Mouse (Mus musculus) right cerebral cortex, postnatal 14 days (tissue): ENCODE results near the gene Sprr2a2.
"Not testable (repeated sequence)": the region's sequence is repeated elsewhere in the genome, so short reads cannot be mapped to it uniquely, and the experiment has no call there.

Experiments used
- DNase-seq: peaks from one replicate; pipeline ENCODE4 v3.0.0; 2022

Sprr2a2 gene

DNA sequence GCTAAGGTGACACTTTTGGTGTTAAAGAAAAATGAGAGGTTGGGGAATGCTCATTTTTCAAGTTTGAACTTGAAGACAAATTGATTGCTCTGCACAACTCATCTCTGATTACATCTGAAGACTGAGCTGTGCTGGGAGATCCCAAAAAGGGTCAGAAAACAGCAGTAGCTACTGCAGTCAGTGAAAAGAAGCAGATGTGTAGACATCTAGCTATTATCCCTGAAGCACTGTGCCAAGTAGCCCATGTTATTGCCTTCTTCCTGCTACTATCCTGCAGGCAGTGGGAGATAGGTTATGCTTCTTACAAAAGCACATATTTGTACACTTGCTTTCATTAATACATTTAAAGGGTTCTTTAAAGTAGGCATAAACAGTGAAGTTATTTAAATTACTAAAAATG is 63.9 kb downstream of the Sprr2a2 start:
- DNase-seq, result not testable (repeated sequence)

DNA sequence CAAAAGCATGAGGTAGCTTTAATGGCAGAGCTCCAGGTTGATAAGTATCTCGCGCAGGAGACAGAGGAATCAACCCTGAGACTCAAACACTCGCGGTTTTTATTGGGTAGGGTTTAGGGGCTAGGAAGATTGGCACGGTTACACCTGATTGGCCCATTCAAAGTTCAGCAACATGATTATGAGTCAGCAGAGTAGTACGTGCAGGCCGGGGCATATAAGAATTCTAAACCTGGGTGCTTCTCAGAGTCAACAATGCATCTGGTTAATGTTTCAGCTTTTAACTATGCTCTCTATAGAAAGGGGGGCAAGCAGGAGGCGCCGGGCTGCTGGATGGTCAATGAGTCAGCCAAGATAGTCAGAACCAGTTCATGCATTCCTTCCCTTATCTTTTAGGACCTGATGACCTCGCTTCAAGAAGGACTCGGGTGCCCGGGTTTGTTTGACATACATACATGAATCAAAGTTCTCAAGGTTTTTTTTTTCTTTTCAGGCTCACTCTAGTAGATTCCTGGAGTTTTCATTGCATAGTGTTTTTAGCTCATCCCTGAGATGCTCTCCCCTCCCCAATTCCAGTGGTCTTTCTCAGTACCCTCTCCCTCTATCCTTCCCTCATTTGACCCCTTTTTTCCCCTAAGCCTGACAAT is 65.4 kb downstream of the Sprr2a2 start:
- not testable (repeated sequence) for DNase-seq

DNA sequence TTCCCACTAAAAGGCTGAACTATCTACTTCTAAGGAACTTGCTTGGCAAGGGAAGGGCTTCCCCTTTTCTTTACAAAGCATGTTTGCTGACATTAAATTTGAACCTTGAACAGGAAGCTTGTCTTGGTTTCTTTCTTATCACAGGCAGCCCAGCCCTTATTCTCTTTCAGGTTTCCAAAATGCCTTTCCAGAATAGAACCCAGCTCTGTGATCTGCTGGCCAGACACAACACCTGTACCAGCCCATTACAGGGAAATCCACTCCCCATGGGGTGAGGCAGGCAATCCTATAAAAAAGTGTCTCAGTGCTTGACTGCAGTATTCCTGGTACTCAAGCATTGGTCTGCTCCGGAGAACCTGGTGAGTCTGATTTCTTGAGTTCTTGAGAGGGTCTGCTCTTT is 69.4 kb downstream of the Sprr2a2 start, which contains the start of gene Sprr2a3:
Gene Sprr2a3, plus strand, starts transcription at position 317 of the 400 bp plus-strand sequence.
- DNase-seq, result not testable (repeated sequence)

DNA sequence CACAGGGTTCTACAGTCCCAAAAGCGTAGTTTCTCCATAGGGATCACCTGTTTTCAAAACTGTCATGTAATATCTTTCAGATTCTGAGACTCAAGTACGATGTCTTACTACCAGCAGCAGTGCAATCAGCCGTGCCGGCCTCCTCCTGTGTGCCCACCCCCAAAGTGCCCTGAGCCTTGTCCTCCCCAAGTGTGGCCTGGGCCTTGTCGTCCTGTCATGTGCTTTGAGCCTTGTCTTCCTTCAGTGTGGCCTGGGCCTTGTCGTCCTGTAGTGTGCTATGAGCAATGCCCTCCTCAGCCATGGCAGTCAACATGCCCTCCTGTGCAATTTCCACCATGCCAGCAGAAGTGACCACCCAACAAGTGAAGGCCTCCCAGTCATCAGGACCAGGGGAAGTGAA is 72.8 kb downstream of the Sprr2a2 start:
- not testable (repeated sequence) for DNase-seq
